Mouse (Mus musculus): Measurements from ENCODE around the gene Unc93b1.

- TF ChIP-seq CTCF (IDR thresholded peaks at IDR 0.05), result no peak
- TF ChIP-seq EP300 (IDR thresholded peaks at IDR 0.05), result no peak
Measured at GRCm38 (mm10) chr19:3925859-3926258, 9.1 kb upstream of the Unc93b1 start.
